Mouse (Mus musculus): ENCODE results near the gene Zfyve9. TPM values are rescaled to one million over a fixed set of nuclear protein-coding genes. Genes with fewer than 3 reads are reported as not detected.

The Zfyve9 gene
- polyA plus RNA-seq (2012; fragmentation: generic; extraction: Trizol) = 8.2 TPM

DNA sequence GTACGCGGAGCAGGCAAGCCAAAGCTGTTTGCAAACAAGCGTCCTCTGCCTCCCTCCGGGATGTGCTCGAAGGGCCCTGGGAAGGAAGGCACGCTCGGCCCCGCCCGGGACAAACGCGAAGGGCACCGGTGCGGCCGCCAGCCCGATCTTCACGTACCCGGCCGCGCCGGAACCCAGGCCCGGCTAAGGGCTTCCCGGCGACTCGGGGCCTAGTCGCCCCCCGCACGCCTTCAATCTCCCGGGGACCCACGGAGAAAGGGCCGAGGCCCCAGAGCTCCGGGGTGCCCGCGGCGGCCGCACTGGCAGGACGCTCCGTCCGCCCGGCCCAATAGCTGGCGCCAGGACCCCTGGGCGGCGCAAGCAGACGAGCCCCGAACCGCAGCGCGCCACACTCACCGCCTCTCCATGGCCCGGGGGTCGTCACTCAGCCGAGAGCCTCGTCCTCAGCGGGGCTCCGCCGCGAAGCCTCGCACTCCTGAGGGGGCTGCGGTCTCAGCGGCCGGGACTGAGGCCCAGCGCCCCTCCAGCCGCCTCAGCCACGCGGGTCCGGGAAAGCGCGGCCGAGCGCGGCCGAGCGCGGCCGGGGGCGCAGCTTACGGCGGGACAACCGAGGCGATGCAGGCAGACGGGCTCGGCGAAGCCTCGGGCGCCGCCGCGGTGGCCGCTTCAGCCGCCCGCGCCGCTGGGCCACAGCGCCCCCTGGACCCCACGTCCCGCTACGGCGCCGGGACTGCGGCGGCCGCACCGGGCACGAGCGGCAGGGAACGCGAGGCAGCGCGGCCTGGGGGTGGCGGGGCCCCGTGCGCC is at the start of gene Zfyve9:
Gene Zfyve9, minus strand, starts transcription at position 742 of the 807 bp plus-strand sequence.
- Histone ChIP-seq H3K79me2 (ENCODE audit: control insufficient read depth, insufficient read depth) (peaks cover 34% of the 10 kb centered on the region), H3K27me3 (ENCODE audit: control insufficient read depth, insufficient read depth, insufficient read length) (no peaks in the 10 kb centered on the region), H3K36me3 (ENCODE audit: control insufficient read depth, insufficient read depth) (no peaks in the 10 kb centered on the region), H3K4me2 (ENCODE audit: low read depth) (peak within 1 kb of the TSS; percentile 72), H3K4me3 (peak within 1 kb of the TSS; percentile 60), H3ac (ENCODE audit: control insufficient read depth, insufficient read length) (peak within 1 kb of the TSS; percentile 82)
- peak; percentile 27 for TF ChIP-seq TCF3 (IDR thresholded peaks at IDR 0.05; ENCODE audit: insufficient read length, low read depth)
- peak; percentile 49 for TF ChIP-seq POLR2AphosphoS2 (IDR thresholded peaks at IDR 0.05; ENCODE audit: insufficient read length, low read depth)
- no peak for TF ChIP-seq USF1 (IDR thresholded peaks at IDR 0.05; ENCODE audit: low read depth)
- TF ChIP-seq REST (IDR thresholded peaks at IDR 0.05; ENCODE audit: insufficient read depth, insufficient read length) = no peak
- peak; percentile 78 for TF ChIP-seq POLR2A (IDR thresholded peaks at IDR 0.05; ENCODE audit: insufficient read length, low read depth)
- TF ChIP-seq E2F4 (IDR thresholded peaks at IDR 0.05; ENCODE audit: insufficient read depth) = no peak
- TF ChIP-seq SRF (IDR thresholded peaks at IDR 0.05; ENCODE audit: control insufficient read depth, insufficient read length, low read depth) = no peak

DNA sequence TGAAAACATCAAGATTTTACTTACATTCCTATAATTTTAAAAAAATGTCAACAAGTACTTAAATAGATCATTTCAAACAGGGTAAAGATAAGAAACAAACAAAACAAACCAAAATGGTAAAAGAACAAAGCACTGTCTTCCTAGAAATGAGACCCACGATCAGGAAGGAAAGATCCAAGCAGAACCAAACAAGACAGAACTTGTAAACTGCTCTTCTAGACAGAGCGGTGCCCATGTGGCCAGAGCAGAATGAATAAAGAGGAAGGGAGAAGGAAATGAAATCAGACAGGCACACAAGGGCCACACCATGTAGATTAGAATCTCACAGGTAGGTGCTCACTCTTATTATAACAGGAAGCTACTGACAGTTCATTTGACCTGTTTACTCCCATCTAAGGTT is 46.0 kb upstream of the Zfyve9 start:
- no peak overlapping the region for H3ac ChIP-seq (ENCODE audit: control insufficient read depth, insufficient read length)
- H3K36me3 ChIP-seq (ENCODE audit: control insufficient read depth, insufficient read depth) = peaks cover 56% of the 10 kb centered on the region
- no peak overlapping the region for H3K4me3 ChIP-seq
- H3K27me3 ChIP-seq (ENCODE audit: control insufficient read depth, insufficient read depth, insufficient read length) = no peaks in the 10 kb centered on the region
- H3K4me2 ChIP-seq (ENCODE audit: low read depth) = no peak overlapping the region
- TF ChIP-seq REST (IDR thresholded peaks at IDR 0.05; ENCODE audit: insufficient read depth, insufficient read length) (no peak), POLR2AphosphoS2 (IDR thresholded peaks at IDR 0.05; ENCODE audit: insufficient read length, low read depth) (no peak), TCF12 (IDR thresholded peaks at IDR 0.05; ENCODE audit: insufficient read depth, poor library complexity, severe bottlenecking) (no peak), MYOD1 (IDR thresholded peaks at IDR 0.05; ENCODE audit: control insufficient read depth in 1 of 3, insufficient read length in 2 of 3, low read depth in 2 of 3) (no peak), CEBPB (IDR thresholded peaks at IDR 0.05; ENCODE audit: insufficient read depth, poor library complexity, severe bottlenecking) (no peak), SRF (IDR thresholded peaks at IDR 0.05; ENCODE audit: control insufficient read depth, insufficient read length, low read depth) (no peak), MYOG (IDR thresholded peaks at IDR 0.05; ENCODE audit: control insufficient read depth in 1 of 3, insufficient read depth in 1 of 3, insufficient read length in 2 of 3, low read depth in 2 of 3) (no peak), MAX (IDR thresholded peaks at IDR 0.05; ENCODE audit: low read depth) (no peak), POLR2A (IDR thresholded peaks at IDR 0.05; ENCODE audit: insufficient read length, low read depth) (no peak), USF1 (IDR thresholded peaks at IDR 0.05; ENCODE audit: low read depth) (no peak), E2F4 (IDR thresholded peaks at IDR 0.05; ENCODE audit: insufficient read depth) (no peak), TCF3 (IDR thresholded peaks at IDR 0.05; ENCODE audit: insufficient read length, low read depth) (no peak)
- peaks cover 61% of the 10 kb centered on the region for H3K79me2 ChIP-seq (ENCODE audit: control insufficient read depth, insufficient read depth)

DNA sequence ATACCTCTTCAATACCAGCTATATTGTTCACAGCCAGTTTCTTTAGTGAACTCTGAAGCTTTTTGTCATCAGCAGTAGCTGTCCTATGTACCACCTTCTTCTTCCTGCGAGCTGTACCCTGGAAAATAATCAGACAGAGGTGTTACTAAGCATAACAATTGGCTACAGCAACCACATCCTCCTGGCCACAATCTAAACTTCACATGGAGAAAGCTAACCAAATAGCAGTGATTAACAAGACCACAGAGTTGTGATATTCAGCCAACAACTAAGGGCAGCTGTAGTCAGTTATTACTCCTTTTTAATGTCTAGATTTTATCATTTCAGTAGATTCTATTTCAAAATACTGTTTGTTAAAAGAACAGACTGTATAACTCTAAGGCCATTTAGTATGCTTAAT is 45.5 kb upstream of the Zfyve9 start:
- Histone ChIP-seq H3ac (ENCODE audit: control insufficient read depth, insufficient read length) (no peak overlapping the region), H3K79me2 (ENCODE audit: control insufficient read depth, insufficient read depth) (peaks cover 56% of the 10 kb centered on the region), H3K4me2 (ENCODE audit: low read depth) (no peak overlapping the region), H3K4me3 (no peak overlapping the region), H3K27me3 (ENCODE audit: control insufficient read depth, insufficient read depth, insufficient read length) (no peaks in the 10 kb centered on the region), H3K36me3 (ENCODE audit: control insufficient read depth, insufficient read depth) (peaks cover 61% of the 10 kb centered on the region)
- TF ChIP-seq POLR2A (IDR thresholded peaks at IDR 0.05; ENCODE audit: insufficient read length, low read depth) = no peak
- no peak for TF ChIP-seq POLR2AphosphoS2 (IDR thresholded peaks at IDR 0.05; ENCODE audit: insufficient read length, low read depth)
- TF ChIP-seq MAX (IDR thresholded peaks at IDR 0.05; ENCODE audit: low read depth) = no peak
- TF ChIP-seq REST (IDR thresholded peaks at IDR 0.05; ENCODE audit: insufficient read depth, insufficient read length) = no peak
- TF ChIP-seq MYOD1 (IDR thresholded peaks at IDR 0.05; ENCODE audit: control insufficient read depth in 1 of 3, insufficient read length in 2 of 3, low read depth in 2 of 3) = no peak
- TF ChIP-seq CEBPB (IDR thresholded peaks at IDR 0.05; ENCODE audit: insufficient read depth, poor library complexity, severe bottlenecking) = no peak
- TF ChIP-seq E2F4 (IDR thresholded peaks at IDR 0.05; ENCODE audit: insufficient read depth) = no peak
- no peak for TF ChIP-seq MYOG (IDR thresholded peaks at IDR 0.05; ENCODE audit: control insufficient read depth in 1 of 3, insufficient read depth in 1 of 3, insufficient read length in 2 of 3, low read depth in 2 of 3)
- TF ChIP-seq SRF (IDR thresholded peaks at IDR 0.05; ENCODE audit: control insufficient read depth, insufficient read length, low read depth) = no peak
- no peak for TF ChIP-seq TCF12 (IDR thresholded peaks at IDR 0.05; ENCODE audit: insufficient read depth, poor library complexity, severe bottlenecking)
- no peak for TF ChIP-seq USF1 (IDR thresholded peaks at IDR 0.05; ENCODE audit: low read depth)
- no peak for TF ChIP-seq TCF3 (IDR thresholded peaks at IDR 0.05; ENCODE audit: insufficient read length, low read depth)

GRCm38 (mm10) chr4:108825677-108826076 is 45.1 kb upstream of the Zfyve9 start:
- Histone ChIP-seq H3K27me3 (ENCODE audit: control insufficient read depth, insufficient read depth, insufficient read length) (no peaks in the 10 kb centered on the region), H3K79me2 (ENCODE audit: control insufficient read depth, insufficient read depth) (peaks cover 52% of the 10 kb centered on the region), H3ac (ENCODE audit: control insufficient read depth, insufficient read length) (no peak overlapping the region), H3K36me3 (ENCODE audit: control insufficient read depth, insufficient read depth) (peaks cover 65% of the 10 kb centered on the region), H3K4me3 (no peak overlapping the region), H3K4me2 (ENCODE audit: low read depth) (no peak overlapping the region)
- TF ChIP-seq CEBPB (IDR thresholded peaks at IDR 0.05; ENCODE audit: insufficient read depth, poor library complexity, severe bottlenecking) (no peak), E2F4 (IDR thresholded peaks at IDR 0.05; ENCODE audit: insufficient read depth) (no peak), MYOD1 (IDR thresholded peaks at IDR 0.05; ENCODE audit: control insufficient read depth in 1 of 3, insufficient read length in 2 of 3, low read depth in 2 of 3) (no peak), MYOG (IDR thresholded peaks at IDR 0.05; ENCODE audit: control insufficient read depth in 1 of 3, insufficient read depth in 1 of 3, insufficient read length in 2 of 3, low read depth in 2 of 3) (no peak), TCF12 (IDR thresholded peaks at IDR 0.05; ENCODE audit: insufficient read depth, poor library complexity, severe bottlenecking) (no peak), REST (IDR thresholded peaks at IDR 0.05; ENCODE audit: insufficient read depth, insufficient read length) (no peak), TCF3 (IDR thresholded peaks at IDR 0.05; ENCODE audit: insufficient read length, low read depth) (no peak), POLR2A (IDR thresholded peaks at IDR 0.05; ENCODE audit: insufficient read length, low read depth) (no peak), SRF (IDR thresholded peaks at IDR 0.05; ENCODE audit: control insufficient read depth, insufficient read length, low read depth) (no peak), USF1 (IDR thresholded peaks at IDR 0.05; ENCODE audit: low read depth) (no peak), MAX (IDR thresholded peaks at IDR 0.05; ENCODE audit: low read depth) (no peak), POLR2AphosphoS2 (IDR thresholded peaks at IDR 0.05; ENCODE audit: insufficient read length, low read depth) (no peak)

Measured in myocyte (in vitro differentiated cells).